Mouse (Mus musculus) lung, postnatal 0 days (tissue): ENCODE data around the gene Ptpdc1. TPM values are rescaled to one million over a fixed set of nuclear protein-coding genes. Genes with fewer than 3 reads are reported as not detected.

Experiments
- ATAC-seq: fragments of 200-750 bp; cut with Nextera tagmentation; 2 replicates; pipeline ENCODE4 v1.8.0; 2017; ENCODE audit warnings: moderate library complexity
- DNase-seq: peaks from one replicate; pipeline ENCODE4 v3.0.0-alpha.2; 2016; ENCODE audit warnings: low spot score
- H3K27ac ChIP-seq: fragments of 300-500 bp; sonication (generic); 2 replicates; pipeline ENCODE4 v1.5.1; 2014; ENCODE audit warnings: antibody characterized with exemption, mild to moderate bottlenecking, low read length, mixed read lengths
- H3K27me3 ChIP-seq: fragments of 300-500 bp; sonication (generic); replicated peaks from 2 replicates; pipeline ENCODE4 v1.6.1; 2014; ENCODE audit warnings: low read length, mixed read lengths; ENCODE audit not compliant: insufficient read depth
- H3K36me3 ChIP-seq: fragments of 300-500 bp; sonication (generic); 2 replicates; pipeline ENCODE4 v1.6.1; 2014; ENCODE audit warnings: low read length, mixed read lengths; ENCODE audit not compliant: insufficient read depth
- H3K4me1 ChIP-seq: fragments of 300-500 bp; sonication (generic); 2 replicates; pipeline ENCODE4 v1.6.1; 2014; ENCODE audit warnings: antibody characterized with exemption, low read depth, low read length, mixed read lengths; ENCODE audit not compliant: insufficient read depth
- H3K4me2 ChIP-seq: fragments of 300-500 bp; sonication (generic); replicated peaks from 2 replicates; pipeline ENCODE4 v1.6.1; 2014; ENCODE audit warnings: low read depth, mild to moderate bottlenecking, low read length, moderate library complexity, mixed read lengths
- H3K4me3 ChIP-seq: fragments of 300-500 bp; sonication (generic); 2 replicates; pipeline ENCODE4 v1.5.1; 2014; ENCODE audit warnings: low read depth, low read length
- H3K9ac ChIP-seq: fragments of 300-500 bp; sonication (generic); replicated peaks from 2 replicates; pipeline ENCODE4 v1.6.1; 2014; ENCODE audit warnings: low read depth, mild to moderate bottlenecking
- H3K9me3 ChIP-seq: fragments of 300-500 bp; sonication (generic); 2 replicates; pipeline ENCODE4 v1.6.1; 2016; ENCODE audit warnings: low read length, mixed read lengths
- CTCF ChIP-seq: IDR thresholded peaks from 2 replicates; pipeline ENCODE4 v1.5.1; 2016; ENCODE audit warnings: antibody characterized with exemption, mild to moderate bottlenecking
- EP300 ChIP-seq: IDR thresholded peaks from 2 replicates; pipeline ENCODE4 v1.6.1; 2016; ENCODE audit warnings: antibody characterized with exemption, mild to moderate bottlenecking, control low read depth
- WGBS: fragments of 180-500 bp; shearing (Covaris S2); extraction: QIAGEN DNeasy Blood & Tissue Kit; methylation state at CpG from one replicate; pipeline ENCODE4 v1.1.7; 2014; 5-methylcytosine and 5-hydroxymethylcytosine counted together
- polyA plus RNA-seq: library from polyadenylated mRNA; unstranded; fragments of >200 nt; fragmentation: Nextera tagmentation; extraction: Ambion mirVana; gene quantifications from 2 replicates; pipeline ENCODE4 v1.2.1, GENCODE M21; 2015

The Ptpdc1 gene
- polyA plus RNA-seq, 1 experiment from 2014 or later, result 6.3 TPM

DNA sequence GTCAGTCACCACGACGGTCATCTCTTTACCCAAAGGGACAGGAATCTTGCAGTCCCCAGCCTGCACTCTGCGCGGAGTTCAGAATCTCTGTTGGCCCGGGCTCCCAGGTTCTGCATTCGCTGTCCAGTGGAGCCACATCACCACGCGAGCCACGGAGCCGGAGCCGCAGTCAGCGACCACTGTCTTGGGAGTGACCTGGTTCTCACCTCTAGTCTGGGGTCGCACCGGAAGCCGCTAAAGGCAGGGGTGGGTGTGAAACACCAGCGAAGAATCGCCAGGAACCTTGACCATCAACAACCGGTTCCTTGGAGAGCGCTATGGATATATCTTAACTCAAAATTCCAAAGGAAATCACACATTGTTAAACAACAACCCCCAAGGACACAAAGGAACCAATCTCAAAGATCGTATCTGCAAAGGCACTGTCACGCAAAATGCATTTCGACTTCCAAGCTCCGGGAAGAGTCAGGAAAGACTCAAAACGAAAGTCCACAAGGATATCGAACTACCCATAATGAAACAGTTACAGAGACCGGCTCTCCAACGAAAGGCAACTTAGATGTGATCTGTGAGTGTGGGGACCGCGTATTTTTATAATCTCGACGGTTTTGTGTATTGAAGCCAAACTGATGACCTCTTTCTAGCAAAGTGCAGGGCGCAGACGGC lies 33.3 kb upstream of the Ptpdc1 start:
- Histone ChIP-seq H3K27ac (no peak overlapping the region), H3K27me3 (peaks cover 77% of the 10 kb centered on the region), H3K4me3 (peak overlapping the region; percentile 27), H3K4me1 (peaks cover 8% of the 10 kb centered on the region; the same call in 1 of the 2 replicates), H3K9me3 (no peaks in the 10 kb centered on the region), H3K36me3 (no peaks in the 10 kb centered on the region), H3K4me2 (peak overlapping the region; percentile 45), H3K9ac (no peak overlapping the region)
- ATAC-seq (no peak), DNase-seq (no peak)
- TF ChIP-seq CTCF, result no peak
- no peak for TF ChIP-seq EP300
- 2% methylated on average over 33 of the region's 33 CpGs for WGBS

DNA sequence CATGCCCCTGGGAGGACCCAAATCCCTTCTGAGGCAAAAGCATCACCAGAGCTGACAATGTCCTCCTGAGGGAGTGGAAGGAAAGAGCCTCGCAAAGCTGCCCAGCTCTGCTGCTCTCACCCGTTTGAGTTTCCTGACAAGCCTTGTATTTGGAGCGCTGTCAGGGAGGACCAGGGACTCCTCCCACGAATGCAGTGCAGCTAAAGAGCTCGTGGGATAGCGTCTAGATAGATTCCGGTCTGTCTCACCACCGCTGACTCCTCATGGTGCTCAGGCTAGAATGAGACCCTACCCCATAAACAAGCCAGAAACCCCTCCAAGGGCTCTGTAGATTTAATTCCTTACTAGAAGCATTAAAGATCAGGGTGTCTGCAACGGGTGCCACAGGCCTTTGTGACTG lies 32.3 kb upstream of the Ptpdc1 start:
- H3K4me3 ChIP-seq, result no peak overlapping the region
- no peak overlapping the region for H3K4me2 ChIP-seq
- H3K27me3 ChIP-seq, result peaks cover 71% of the 10 kb centered on the region
- H3K36me3 ChIP-seq, result no peaks in the 10 kb centered on the region
- no peak overlapping the region for H3K9ac ChIP-seq
- no peak for TF ChIP-seq EP300
- no peak for TF ChIP-seq CTCF
- WGBS, result 4% methylated on average over 9 of the region's 9 CpGs
- ATAC-seq, result no peak
- H3K27ac ChIP-seq, result no peak overlapping the region
- H3K9me3 ChIP-seq, result no peaks in the 10 kb centered on the region
- peaks cover 8% of the 10 kb centered on the region; the same call in 1 of the 2 replicates for H3K4me1 ChIP-seq
- no peak for DNase-seq

DNA sequence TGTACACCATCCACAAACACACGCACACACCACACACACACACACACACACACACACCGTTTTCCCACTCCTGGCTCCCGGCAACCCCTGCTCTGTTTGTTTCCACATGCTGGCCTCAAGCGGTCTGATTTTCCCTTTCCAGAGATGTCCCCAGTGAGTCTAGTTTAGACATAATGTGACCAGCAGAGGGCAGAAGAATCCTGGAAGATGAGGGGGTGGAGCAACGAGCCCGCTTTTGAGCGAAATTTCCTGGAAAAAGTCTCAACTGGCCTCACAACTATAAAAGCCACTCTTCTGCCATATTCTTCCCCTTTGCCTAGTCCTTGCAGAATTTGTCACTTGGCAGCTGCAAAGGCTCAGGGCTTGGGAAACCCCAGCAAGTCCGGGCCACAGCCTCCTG lies 30.2 kb upstream of the Ptpdc1 start:
- Histone ChIP-seq H3K27me3 (peaks cover 50% of the 10 kb centered on the region), H3K27ac (no peak overlapping the region), H3K36me3 (no peaks in the 10 kb centered on the region), H3K4me2 (no peak overlapping the region), H3K9me3 (no peaks in the 10 kb centered on the region), H3K4me3 (no peak overlapping the region), H3K4me1 (0 out of 2 replicates have a peak, but pooled peaks cover 8% of the 10 kb centered on the region), H3K9ac (no peak overlapping the region)
- peak; percentile 84 for TF ChIP-seq CTCF
- no peak for TF ChIP-seq EP300
- ATAC-seq (peak; percentile 72), DNase-seq (peak; percentile 95)
- WGBS, result under 1% methylated on average over 8 of the region's 8 CpGs

DNA sequence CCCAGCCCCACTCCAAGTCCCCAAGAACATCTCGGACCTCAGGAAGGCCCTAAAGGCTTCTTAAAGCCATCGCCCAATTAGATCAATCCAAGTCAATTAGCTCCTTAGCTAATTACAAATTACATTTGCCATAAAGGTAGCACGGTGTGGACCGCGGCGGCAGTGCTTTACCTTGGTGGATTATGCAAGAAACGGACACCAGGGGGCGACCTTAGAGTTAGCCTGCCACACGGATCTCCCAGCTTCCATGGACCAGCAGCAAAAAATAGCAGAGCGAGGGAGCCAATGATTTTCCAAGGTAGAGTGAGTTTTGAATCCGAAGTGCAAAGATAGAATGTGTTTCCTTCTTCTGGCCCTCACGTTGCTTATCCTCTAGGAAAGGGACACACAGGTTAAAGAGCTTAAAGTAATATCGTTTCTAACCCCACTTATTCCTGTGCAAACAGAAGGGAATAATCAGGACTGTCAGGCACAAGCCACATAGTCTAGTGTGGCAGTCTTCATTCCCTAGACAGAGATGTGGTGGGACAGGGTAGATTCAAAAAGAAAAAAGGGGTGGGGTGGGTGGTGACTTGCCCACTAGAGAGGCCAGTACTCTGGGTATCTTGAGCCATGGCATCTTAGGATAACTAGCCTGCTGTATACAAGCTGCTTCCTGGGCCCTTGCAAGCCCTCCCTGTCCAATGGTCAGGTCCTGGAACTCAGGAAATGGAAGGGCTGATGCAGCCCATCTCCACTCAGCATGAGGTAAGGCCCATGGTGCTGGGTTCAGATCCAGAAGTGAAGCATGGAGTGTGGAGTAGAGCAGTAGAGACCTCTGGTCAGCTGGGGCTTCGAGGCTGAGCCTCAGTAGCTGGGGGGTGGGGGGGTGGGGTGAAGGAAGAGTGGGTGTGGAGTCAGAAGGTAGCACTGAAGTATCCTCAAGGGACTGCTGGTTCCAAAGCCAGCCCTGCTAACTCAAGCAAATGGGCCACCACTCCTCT lies 28.6 kb upstream of the Ptpdc1 start:
- Histone ChIP-seq H3K9ac (no peak overlapping the region), H3K36me3 (no peaks in the 10 kb centered on the region), H3K4me2 (no peak overlapping the region), H3K9me3 (no peaks in the 10 kb centered on the region), H3K4me1 (0 out of 2 replicates have a peak, but pooled peaks cover under 1% of the 10 kb centered on the region), H3K27me3 (peaks cover 36% of the 10 kb centered on the region), H3K27ac (no peak overlapping the region), H3K4me3 (no peak overlapping the region)
- WGBS, result 6% methylated on average over 14 of the region's 14 CpGs
- no peak for TF ChIP-seq EP300
- peak; percentile 84 for TF ChIP-seq CTCF
- ATAC-seq (no peak), DNase-seq (peak; percentile 70)

DNA sequence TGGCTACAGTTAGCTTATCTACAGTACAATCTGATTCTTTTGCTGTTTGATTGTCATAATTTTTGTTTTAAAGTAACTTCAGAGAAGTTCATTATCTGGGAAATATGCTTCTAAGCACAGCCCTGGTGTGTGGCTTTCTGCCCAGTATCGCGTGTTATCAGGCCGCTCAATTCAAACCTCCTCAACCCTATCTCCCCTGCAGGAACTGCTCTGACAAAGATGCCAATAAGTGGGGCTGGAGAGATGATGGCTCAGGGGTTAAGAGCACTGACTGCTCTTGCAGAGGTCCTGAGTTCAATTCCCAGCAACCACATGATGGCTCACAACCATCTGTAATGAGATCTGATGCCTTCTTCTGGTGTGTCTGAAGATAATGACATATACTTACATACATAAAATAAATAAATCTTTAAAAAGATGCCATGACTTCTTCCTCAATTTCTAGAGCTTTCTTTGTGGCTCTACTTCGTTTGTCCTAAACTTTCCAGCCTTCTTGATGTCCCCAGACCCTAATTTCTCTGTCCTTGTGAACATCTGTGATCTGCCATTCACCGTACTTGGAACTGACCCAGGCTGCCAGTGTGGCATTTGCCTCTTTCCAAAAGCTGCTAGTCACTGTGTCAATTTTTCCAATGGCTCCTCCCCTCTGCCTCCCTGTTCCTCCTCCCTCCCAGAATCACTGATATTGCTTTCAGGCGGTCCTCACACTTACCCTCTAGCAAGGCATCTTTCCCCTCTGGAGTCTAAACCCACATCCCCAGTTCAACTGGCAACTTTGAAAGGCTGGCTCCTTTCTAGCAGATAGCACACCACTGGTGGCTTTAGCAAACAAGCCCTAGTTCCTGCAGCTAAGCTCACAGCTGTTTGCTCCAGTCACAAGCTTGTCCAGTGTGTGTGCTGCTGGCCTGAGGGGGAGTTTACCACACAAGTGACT lies 25.9 kb upstream of the Ptpdc1 start:
- Histone ChIP-seq H3K4me3 (no peak overlapping the region), H3K9me3 (no peaks in the 10 kb centered on the region), H3K4me2 (no peak overlapping the region), H3K9ac (no peak overlapping the region), H3K27ac (no peak overlapping the region), H3K36me3 (no peaks in the 10 kb centered on the region), H3K27me3 (peaks cover 9% of the 10 kb centered on the region), H3K4me1 (no peaks in the 10 kb centered on the region)
- TF ChIP-seq EP300 (no peak), CTCF (no peak)
- ATAC-seq (no peak), DNase-seq (no peak)
- WGBS, result 48% methylated on average over 6 of the region's 6 CpGs
